Mouse (Mus musculus) bone marrow macrophage, adult 2 months (primary cell): ENCODE measurements around the gene Cdc25a.

Experiments
- CTCF ChIP-seq: IDR thresholded peaks from 2 replicates; pipeline ENCODE4 v1.5.1; 2012; ENCODE audit warnings: low read depth, mild to moderate bottlenecking, low read length, moderate library complexity
- POLR2A ChIP-seq: IDR thresholded peaks from 2 replicates; pipeline ENCODE4 v1.6.1; 2012; ENCODE audit warnings: mild to moderate bottlenecking, low read depth, low read length, borderline replicate concordance

DNA sequence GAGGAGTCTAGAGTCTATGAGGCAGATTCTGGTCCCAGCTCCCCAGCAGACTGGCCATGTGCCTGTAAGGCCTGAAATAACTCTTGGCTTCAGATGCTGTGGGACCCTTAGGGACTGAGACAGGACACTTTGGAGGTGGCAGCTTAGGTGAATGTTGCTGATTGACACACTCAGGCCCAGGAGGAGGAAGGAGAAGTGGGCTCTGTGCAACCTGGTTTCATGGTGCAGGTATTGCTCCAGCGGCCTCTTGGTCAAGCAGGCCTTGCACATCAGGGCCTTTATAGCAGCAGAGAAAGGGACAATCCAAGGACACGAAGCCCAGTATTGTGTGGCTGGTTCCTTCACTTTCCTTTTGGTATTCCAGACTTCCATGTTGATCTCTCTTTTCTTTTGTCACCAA, 21.0 kb upstream of the Cdc25a start:
- TF ChIP-seq CTCF (no peak), POLR2A (no peak)
